Mouse (Mus musculus): ENCODE measurements at regions not wholly inside any gene's neighbourhood (a gene's known extent, or its start where the extent isn't known, plus 50 kb on each side); places are given as distances from the start of the nearest gene placed in this dataset.
"Not testable (repeated sequence)": the region's sequence is repeated elsewhere in the genome, so short reads cannot be mapped to it uniquely, and the experiment has no call there.

GRCm38 (mm10) chr14:83900711-83901110 lies 542.7 kb upstream of the Pcdh17 start:
- not testable (repeated sequence) for TF ChIP-seq POLR2A (IDR thresholded peaks at IDR 0.05; ENCODE audit: control insufficient read depth in 1 of 2, insufficient read depth in 1 of 2, low read depth in 1 of 2, low read length in 2 of 2, poor library complexity in 1 of 2); HCFC1 (IDR thresholded peaks at IDR 0.05; ENCODE audit: low read depth, low read length); RCOR1 (IDR thresholded peaks at IDR 0.05; ENCODE audit: low read depth, low read length); EP300 (IDR thresholded peaks at IDR 0.05; ENCODE audit: low read depth in 1 of 2, low read length in 2 of 2)
